Mouse (Mus musculus): ENCODE results near the gene Trank1.

GRCm38 (mm10) chr9:111425113-111425512 lies 113.6 kb downstream of the Trank1 start:
- no peak for TF ChIP-seq CTCF (IDR thresholded peaks at IDR 0.05; ENCODE audit: control insufficient read depth, insufficient read depth, low read length)
- no peak for TF ChIP-seq POLR2A (IDR thresholded peaks at IDR 0.05; ENCODE audit: borderline replicate concordance, control insufficient read depth, low read depth, low read length)

All from bone marrow, adult 2 months (tissue).